Mouse (Mus musculus) heart, adult 9 months (tissue): Measurements from ENCODE around the gene Pea15a.
A peak's percentile ranks its signal among the peaks of the same experiment; 100 is the strongest.

Source experiments
- DNase-seq, 2 experiments: peaks; one replicate each; pipeline ENCODE4 v3.0.0; 2022; ENCODE audit warnings: low spot score in 2 of 2

The Pea15a gene

DNA sequence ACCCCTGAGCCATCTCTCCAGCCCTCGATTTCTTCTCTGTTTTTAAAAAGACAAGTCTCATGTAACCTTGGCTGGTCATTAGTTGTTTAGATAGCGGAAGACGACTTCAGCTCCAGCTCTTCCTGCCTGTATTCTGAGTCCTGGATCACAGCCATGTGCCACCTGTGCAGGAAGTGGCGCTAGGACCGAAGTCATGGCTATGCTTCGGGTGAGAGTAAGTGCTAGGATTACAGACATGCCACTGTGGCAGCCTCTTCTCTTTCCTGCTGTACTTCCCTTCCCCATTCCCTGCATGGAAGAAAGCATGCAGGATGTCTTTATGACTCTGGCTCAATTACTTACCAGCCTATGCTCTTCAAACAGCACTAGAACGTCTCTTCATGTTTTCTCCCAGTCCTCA, 27.5 kb downstream of the Pea15a start:
- no peak for DNase-seq

DNA sequence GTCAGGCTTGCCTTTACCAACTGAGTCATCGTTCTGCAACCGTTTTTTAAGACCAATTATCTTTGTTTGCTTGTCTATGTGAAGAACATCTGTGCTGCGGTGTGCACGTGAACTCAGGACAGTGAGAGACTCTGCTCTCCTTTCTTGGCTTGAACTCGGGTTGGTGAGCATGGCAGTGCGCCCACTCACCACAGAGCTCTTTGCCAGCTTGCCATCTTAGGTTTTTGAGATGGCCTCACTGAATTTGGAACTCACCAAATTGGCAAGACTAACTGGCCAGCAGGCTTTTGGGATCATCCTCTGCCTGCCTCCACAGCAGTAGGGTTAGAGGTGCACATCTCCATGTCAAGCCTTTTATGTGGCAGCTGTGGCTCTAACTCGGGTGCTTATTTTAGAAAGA, 28.8 kb downstream of the Pea15a start:
- DNase-seq = no peak

GRCm38 (mm10) chr1:172173181-172173580, 33.4 kb downstream of the Pea15a start:
- DNase-seq = no peak

DNA sequence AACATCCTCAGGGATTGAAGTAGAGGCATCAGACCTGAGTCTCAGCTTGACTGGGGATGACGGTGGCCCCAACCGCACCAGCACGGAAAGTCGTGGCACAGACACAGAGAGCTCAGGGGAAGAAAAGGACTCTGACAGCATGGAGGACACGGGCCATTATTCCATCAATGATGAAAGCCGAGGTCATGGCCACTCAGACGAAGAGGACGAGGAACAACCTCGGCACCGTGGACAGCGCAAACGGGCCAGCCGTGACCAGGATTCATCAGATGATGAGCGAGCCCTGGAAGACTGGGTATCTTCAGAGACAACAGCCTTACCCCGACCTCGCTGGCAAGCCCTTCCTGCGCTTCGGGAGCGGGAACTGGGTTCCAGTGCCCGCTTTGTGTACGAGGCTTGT, 34.2 kb downstream of the Pea15a start:
- DNase-seq = no peak

- no peak for DNase-seq
Observed at GRCm38 (mm10) chr1:172169809-172170208, 36.8 kb downstream of the Pea15a start.

- DNase-seq = no peak
Observed at GRCm38 (mm10) chr1:172167911-172168310, 38.7 kb downstream of the Pea15a start.

DNA sequence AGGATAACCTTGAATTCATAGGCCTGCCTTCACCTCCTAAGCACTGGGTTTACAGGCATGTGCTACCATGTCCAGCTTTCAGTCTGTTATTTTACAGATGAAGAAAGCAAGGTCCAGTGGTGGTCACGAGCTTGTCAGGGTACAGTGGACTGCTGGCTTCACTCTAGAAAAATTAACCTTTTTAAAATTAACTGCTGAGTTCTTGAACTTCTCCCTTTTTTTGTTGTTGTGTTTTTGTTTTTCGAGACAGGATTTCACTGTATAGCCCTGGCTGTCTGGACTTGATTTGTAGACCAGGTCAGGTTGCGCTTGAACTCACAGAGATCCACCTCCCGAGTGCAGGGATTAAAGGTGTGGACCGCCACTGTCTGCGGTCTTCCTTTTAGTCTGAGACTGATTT, 43.6 kb downstream of the Pea15a start:
- DNase-seq = no peak

- peak in 1 of 2 experiments; percentile 49 for DNase-seq
Observed at GRCm38 (mm10) chr1:172162009-172162408, 44.6 kb downstream of the Pea15a start.

- no peak for DNase-seq
Observed at GRCm38 (mm10) chr1:172160508-172160907, 46.1 kb downstream of the Pea15a start.

GRCm38 (mm10) chr1:172159970-172160369, 46.6 kb downstream of the Pea15a start:
- DNase-seq = no peak

- DNase-seq = no peak
Observed at GRCm38 (mm10) chr1:172155518-172155917, 51.1 kb downstream of the Pea15a start.

- DNase-seq = no peak
Observed at GRCm38 (mm10) chr1:172154536-172154935, 52.1 kb downstream of the Pea15a start.

GRCm38 (mm10) chr1:172148955-172149815, 57.4 kb downstream of the Pea15a start:
- no peak for DNase-seq

GRCm38 (mm10) chr1:172148279-172148954, 58.2 kb downstream of the Pea15a start:
- DNase-seq = peak in 1 of 2 experiments; percentile 50

GRCm38 (mm10) chr1:172147835-172148278, 58.7 kb downstream of the Pea15a start, which contains the start of gene Dcaf8:
Dcaf8 (plus strand) TSS chr1:172148084.
- peak; percentile 98 for DNase-seq
